Mouse (Mus musculus): ENCODE data around the gene Olfr1419.
A peak's percentile ranks its signal among the peaks of the same experiment; 100 is the strongest.
"Not testable (repeated sequence)": the region's sequence is repeated elsewhere in the genome, so short reads cannot be mapped to it uniquely, and the experiment has no call there.

Gene Olfr1419

DNA sequence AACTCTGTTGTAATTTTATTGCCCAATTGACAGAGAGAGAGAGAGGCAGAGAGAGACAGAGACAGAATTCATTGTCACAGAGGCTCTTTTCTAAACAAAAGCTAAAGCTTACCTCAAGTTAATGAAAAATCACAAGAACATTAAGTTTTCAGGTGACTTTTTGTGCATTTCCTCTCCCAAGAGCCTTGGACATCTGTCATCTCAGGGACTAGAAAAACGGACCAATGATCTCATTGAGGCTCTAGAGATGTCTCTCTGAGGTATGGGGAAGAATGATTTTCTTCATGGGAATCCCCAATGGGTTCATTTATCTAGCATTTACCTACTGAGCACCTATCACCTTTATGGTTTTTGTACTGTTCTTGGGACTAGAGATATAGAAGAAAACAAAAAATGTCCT is at the start of gene Olfr1419:
Gene Olfr1419, minus strand, starts transcription at position 101 of the 400 bp plus-strand sequence.
- no peak for ATAC-seq (ENCODE audit: low TSS enrichment)

DNA sequence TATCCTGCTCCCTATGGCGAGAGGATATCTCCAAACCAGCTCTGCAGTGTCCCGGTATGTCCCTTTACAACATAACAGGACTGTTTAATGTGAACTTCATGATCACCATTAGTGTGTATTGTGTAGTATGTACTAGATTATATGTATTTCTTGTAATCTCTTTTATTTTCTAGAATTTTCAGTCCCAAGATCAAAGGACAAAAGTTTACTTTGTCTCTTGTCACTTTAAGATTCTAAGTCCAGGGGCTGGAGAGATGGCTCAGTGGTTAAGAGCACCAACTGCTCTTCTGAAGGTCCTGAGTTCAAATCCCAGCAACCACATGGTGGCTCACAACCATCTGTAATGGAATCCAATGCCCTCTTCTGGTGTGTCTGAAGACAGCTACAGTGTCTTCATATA is 47.6 kb upstream of the Olfr1419 start:
- ATAC-seq (ENCODE audit: low TSS enrichment), result not testable (repeated sequence)

DNA sequence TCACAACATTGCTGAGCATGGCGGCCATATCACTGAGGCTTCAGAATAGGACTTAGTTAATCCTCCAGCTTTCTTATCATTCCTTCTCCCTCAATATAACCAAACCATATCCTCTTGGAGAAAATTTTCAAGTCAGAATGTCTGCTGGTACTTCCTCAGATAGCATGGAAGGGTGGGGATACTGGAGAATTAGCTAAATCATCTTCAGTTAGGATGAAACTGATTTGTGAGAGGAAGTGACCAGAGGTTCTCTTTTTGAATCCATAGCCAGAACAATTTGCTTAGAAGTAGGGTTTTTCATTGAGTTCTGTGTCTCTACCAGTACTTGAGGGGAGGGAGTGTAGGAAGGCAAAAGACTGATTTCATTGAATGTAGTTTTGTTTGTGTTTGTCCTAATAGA is 47.2 kb upstream of the Olfr1419 start:
- ATAC-seq (ENCODE audit: low TSS enrichment), result no peak

DNA sequence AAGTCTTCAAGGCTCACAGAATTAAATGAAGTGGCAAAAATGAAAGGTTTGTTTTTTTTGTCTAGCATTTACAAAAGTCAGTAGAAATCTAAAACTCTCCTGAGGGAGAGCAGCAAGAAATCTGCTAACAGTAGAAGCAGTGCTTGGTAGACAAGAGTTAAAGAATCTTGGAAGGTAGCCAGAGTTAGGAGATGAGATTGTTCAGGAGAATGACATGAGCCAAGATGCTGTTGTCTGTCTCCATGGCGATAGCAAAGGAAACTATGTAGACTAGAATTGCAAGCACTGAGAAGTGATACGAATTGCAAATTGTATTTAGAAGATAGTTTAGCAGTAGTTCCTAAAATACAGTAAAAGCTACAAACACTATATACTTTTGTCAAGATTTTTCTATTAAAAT is 40.9 kb upstream of the Olfr1419 start:
- ATAC-seq (ENCODE audit: low TSS enrichment), result no peak

DNA sequence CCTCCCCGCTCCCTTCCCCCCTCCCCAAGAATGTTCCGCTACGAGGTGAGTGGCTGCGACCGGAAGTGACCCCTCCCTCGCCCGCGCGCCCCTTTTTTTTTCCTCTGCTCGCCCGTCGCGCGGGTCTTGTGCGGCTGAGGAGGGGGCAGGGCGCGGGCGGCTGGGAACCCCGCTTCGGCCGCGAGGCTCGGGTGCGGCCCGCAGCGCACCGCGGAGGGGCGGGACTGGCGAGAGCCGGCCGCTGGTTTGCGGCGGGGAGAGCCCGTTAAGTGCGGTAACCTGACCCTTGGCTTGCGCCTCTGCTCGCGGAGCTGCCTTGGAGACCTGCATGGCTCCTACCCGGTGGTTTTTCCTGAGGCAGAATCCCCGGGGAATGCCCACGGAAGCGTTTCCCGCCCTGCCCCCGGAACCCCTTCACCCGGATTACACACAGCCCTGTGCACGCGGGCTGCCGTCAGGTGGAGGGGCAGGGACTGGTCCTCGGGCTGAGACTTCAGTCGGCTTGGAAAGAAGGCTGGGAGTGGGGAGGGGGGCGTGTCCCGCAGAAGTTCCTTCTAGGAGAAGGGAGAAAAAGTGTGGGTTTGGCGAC is 37.7 kb upstream of the Olfr1419 start:
- ATAC-seq (ENCODE audit: low TSS enrichment), result peak; percentile 10; the same call in 1 of the 2 replicates

DNA sequence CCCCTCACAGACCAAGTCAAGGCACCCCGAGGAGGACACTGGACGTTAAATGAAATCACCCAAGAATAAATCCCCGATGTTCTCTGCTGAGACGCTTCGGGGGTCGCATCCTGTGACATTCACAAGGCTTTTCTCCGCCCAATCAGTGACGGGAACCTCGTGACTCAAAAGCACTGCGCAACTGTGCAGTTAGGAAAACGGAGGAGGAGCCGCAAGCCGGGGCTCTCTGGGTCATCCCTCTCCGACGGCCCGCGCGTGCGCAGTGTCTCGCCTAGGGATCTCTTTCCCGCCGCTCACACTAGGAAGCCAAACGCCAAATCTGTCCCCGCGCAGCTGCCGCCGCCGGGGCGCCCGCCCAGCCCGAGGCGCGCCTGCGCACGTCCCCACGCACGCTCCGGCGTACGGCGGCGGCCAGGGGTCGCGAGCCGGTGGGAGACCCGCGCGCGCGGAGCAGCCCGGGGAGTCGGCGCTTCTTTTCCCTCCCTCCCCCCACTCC is 37.2 kb upstream of the Olfr1419 start, which contains the start of gene Patl1:
Gene Patl1, plus strand, starts transcription at position 363 of the 496 bp plus-strand sequence.
- peak; percentile 96 for ATAC-seq (ENCODE audit: low TSS enrichment)

DNA sequence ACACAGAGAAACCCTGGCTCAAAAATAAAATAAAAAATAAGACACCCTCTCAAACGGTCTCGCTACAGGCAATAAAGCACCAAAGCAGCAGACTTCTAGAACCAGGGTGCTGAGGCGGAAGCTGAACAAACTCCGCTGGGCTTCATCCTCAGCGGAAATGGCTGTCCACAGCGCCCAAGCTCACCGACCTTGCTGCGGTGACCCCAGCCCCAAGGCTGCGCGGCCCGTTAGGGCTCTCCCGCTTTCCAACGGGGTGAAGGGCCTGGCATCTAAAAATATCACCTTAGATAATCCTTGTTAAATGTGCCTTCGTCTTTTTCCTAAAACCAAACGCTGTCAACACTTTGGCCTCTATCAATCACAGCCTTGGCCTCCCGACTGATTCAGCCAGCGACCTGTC is 36.7 kb upstream of the Olfr1419 start:
- peak; percentile 31 for ATAC-seq (ENCODE audit: low TSS enrichment)

DNA sequence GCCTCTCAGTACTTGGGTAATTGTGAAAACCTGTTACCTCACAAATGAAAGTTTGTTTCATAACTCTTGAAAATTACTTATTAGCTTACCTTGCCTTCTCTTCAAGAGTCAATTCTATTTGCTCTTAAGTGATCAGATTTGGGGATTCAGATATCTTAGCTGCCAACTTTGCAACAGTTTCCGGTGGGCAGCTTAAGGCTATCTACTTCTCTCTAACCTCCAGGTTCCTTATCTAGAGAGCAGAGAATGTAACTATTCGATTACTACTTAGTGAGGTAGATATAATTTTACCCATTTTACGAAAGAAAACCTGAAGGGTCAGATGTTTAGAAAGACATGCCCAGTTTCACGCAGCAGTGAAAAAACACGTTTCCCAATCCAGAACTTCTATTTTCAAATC is 36.1 kb upstream of the Olfr1419 start:
- ATAC-seq (ENCODE audit: low TSS enrichment), result no peak

DNA sequence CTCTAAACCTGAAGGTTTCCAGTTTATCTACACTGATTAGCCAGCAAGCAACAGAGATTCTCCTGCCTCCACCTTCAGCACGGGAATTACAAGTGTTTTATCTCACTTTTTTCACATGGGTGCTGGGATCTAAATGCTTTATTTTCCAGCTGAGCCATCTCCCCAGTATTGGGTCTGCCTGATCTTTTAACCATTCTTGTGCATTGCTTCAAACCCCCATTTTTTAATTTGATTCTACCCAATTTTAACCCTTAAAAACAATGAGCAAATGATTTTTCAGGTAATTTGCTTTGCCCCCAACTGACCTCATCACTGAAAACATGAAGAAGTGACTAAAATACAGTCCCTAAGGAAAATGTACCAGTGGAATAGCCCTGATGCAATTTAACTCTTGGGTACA is 11.4 kb upstream of the Olfr1419 start, which contains the start of gene Olfr1420:
Gene Olfr1420, plus strand, starts transcription at position 301 of the 400 bp plus-strand sequence.
- no peak for ATAC-seq (ENCODE audit: low TSS enrichment)

DNA sequence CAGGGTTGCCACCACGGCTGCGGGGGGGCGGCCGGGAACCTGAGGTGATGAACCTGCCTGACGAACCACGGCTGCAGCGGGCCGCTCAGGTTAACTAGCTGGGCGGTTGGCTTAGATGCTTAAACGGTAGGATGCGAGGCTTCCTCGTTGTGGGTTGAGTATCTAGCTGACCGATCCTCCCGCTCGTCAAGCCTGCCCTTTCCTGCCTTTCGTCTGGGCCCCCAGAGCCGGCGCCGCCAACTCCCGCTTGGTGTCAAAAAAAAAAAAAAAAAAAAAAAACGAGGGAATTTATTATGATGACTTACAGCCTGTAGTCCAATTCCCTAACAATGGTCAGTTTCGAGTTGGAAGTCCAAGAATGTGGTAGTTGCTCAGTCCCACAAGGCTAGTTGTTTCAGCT is 3.5 kb upstream of the Olfr1419 start:
- ATAC-seq (ENCODE audit: low TSS enrichment), result not testable (repeated sequence)

DNA sequence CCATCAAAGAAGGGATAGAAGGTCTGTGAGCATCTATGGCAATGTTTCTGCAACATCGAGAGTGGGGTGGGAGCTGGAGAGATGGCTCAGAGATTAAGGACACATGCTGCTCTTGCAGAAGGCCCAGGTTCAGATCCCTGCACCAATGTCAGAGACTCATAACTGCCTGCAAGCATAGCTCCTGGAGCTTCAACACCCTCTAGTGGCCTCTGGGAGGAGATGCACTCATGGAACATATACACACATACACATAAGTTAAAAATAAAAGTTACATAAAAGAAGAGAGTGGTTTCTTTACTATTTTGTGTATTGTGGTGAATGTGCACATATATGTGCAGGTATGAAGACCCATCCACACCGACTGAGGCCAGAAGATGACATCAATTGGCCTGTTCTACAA is 7.1 kb downstream of the Olfr1419 start:
- no peak for ATAC-seq (ENCODE audit: low TSS enrichment)

DNA sequence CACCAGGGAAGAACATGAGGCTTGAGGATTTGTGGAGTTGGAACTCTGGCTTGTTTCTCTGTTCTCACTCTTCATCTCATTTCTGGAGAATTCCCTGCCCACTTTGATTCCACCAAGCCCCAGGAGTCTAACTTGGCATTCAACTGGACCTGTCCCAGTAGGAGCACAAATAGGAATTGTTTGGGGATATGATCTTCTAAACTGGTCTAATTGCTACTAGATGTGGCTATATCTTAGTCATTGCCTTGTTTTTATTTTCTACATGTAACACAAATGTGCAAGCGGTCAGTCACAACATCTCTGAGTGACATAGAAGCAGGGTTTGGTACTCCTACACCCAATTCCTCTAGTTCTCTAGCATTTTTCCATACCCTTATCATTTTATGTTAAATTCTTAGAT is 13.9 kb downstream of the Olfr1419 start, which contains the start of gene Olfr1418:
Gene Olfr1418, minus strand, starts transcription at position 101 of the 400 bp plus-strand sequence.
- no peak for ATAC-seq (ENCODE audit: low TSS enrichment)

DNA sequence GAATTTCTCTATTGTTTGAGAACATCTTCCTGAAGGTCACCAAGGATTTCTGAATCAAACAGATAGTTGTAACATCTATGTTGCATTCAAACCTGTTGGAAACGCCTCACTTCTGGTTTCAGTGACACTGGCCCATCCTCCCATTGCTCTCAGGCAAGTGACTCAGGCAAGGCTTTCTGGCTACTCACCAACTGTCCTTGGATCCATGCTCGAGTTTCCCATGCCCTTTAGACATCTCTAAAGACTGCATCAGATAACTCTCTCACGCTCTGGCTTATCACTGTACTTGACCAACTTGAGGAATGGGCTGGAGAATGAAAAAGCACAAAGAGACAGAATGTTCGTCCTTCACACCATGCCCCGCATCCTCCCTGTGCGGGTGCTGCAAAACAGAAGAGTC is 18.4 kb downstream of the Olfr1419 start:
- no peak for ATAC-seq (ENCODE audit: low TSS enrichment)

DNA sequence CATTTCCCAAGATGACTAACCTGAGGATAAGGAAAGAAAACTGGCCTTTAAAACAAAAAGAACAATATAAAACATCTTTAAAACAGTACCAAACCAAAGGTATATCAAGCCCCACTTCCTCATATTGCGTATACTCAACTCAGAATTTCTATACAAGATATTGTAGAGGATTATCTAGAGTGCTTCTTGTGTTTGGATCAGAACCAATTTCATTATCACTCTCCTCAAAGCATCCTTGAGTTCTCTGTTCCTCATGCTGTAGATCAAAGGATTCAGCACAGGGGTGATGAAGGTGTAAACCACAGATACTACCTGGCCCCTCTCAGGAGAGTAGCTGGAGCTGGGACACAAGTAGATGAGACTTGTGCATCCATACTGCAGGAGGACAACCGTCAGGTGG is 20.1 kb downstream of the Olfr1419 start:
- ATAC-seq (ENCODE audit: low TSS enrichment), result no peak

DNA sequence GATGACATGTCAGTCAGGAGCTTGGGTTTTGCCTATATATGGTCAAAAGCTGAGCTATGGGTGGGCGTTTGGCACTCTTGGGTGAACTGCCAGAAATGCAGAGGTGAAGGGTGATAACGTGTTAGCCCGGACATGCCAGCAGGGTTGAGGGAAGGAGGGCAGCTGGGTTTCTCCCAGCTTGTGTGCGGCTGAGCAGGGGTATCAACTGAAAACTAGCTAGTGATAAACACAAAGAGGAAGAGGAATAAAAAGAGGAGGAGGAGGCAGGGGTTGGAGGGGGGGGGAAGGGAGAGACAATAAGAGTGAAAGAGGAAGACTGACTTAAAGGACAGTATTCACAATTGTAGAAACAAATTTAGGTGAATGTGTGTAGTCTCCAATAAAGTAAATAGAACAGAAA is 22.3 kb downstream of the Olfr1419 start:
- ATAC-seq (ENCODE audit: low TSS enrichment), result no peak

DNA sequence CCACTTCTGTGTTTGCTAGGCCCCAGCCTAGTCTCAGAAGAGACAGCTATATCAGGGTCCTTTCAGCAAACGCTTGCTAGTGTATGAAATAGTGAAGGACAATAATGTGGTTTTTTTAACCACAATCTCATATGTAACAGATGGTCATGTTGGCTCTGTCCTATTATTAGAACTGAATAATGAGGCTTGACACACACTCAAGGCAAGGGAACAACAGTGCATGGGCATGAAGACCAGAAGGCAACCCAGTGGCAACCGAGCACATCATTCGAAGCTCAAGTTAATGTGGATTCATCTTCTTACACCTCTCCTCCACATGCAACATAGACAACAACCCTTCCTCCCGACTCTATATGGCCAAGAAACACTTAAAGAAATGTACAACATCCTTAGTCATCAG is 28.6 kb downstream of the Olfr1419 start:
- ATAC-seq (ENCODE audit: low TSS enrichment), result peak; percentile 70

DNA sequence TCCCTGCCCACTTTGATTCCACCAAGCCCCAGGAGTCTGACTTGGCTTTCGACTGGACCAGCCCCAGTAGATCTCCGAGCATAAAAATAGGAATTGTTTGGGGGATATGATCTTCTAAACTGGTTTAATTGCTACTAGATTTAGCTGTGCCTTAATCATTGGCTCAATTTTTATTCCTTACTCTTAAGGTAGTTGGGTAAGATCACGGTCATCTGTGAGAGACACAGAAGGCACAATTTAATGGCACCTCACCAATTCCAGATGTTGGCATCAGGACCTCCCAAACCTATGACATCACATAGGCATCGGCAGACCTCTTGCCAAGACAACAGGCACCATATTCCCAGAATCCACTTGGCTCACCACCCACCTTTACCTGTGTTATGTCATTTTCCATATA is 35.8 kb downstream of the Olfr1419 start, which contains the start of gene Olfr1417:
Gene Olfr1417, minus strand, starts transcription at position 101 of the 400 bp plus-strand sequence.
- no peak for ATAC-seq (ENCODE audit: low TSS enrichment)

DNA sequence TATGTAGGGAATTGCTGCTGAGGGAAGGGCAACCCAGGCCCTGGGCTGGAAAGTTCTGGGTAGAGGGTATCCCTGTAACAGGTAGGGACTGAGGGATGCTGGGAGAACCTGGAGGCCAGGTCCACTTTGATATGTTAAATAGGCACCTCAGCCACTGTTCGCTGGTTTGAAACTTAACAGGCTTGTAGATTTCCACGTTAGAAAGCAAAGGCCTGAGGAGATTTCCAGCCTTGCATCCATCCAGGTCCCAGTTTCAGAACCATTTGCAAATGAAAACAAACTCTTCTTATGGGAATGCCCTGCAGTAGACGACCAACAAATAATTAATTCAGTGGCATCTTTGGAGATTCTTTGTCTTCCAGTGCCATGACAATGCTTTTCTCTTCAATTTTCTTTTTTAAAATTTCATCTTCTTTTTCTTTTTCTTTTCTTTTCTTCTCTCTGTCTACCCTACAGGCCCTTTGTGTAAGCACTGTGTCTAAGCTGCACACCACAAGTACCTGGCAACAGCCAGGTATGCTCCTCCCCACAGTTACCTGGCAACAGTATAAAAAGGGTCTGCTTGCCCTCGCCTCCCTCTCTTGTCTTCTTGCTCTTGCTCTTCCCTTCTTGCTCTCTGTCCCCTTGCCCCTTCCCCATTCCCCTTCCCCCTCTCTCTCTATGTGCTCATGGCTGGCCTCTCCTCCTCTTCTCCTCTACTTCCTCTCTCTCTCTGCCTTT is 51.4 kb downstream of the Olfr1419 start:
- no peak for ATAC-seq (ENCODE audit: low TSS enrichment)

DNA sequence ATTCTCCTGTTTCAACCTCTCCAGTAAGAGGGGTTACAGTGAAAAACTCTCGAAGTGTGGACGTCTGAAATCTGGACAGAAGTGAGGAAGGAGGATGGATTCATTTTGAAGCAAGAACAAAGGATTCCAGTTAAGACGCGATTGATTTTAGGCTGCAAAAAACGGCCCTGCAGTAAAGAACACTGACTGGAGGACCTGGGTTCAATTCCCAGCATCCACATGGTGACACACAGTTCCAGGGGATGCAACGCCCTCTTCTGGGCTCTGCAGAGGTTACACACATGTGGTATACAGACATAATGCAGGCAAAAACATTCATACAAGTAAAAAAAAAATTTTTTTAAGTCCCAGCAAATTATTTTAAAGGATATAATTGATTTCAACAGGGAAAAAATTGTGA is 54.7 kb downstream of the Olfr1419 start:
- ATAC-seq (ENCODE audit: low TSS enrichment), result no peak

DNA sequence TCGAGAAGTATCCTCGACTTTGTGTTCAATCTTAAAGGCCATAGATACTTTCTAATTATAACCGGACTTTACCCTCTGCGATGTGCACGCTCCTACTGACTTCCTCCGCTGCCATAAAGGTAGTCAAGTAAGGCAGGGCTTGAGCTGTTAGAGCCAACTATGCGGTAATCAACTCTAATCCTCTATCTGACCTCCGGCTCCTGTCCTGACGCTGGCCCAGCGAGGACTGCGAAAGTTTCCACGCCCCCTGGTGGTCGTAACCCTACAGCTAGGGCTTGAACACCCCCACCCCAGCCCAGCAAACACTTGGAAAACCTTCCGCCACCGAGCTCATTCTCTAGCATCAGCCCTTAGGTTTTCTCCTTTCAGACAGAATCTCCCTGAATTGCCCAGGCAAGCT is 55.1 kb downstream of the Olfr1419 start:
- ATAC-seq (ENCODE audit: low TSS enrichment), result no peak; the same call in 1 of the 2 replicates

DNA sequence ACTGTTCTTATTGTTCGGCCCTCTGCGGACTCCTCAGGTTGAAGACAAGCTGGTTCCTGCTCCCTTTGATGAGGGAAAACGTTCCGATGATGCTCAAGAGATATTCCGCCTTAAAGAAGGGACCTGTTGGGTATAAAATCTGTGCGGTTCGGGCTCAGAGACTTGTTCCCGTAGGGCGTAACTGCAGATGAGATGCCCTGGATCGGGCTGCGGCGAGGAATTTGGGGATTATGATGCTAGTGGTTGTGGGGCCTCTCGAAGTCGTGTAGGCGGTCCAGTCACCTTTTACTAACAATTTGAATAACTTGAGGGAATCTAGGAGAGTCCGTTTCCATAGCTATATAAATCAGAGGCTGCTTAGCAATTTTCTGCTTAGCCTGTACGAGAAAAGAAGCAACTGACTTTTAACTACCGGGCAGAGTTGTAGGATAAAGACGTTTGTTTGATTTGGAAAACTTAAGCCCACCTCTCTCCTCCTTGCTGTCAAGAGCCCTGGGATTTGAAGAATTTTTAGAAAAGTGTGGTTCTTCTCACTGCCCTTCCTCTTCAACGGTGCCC is 55.7 kb downstream of the Olfr1419 start, which contains the start of gene Stx3:
Gene Stx3, minus strand, starts transcription at position 261 of the 558 bp plus-strand sequence.
- ATAC-seq (ENCODE audit: low TSS enrichment), result peak; percentile 38
